Mouse (Mus musculus) olfactory bulb, adult 2 months (tissue): Measurements from ENCODE around the gene Ppan.

ENCODE experiments used
- CTCF ChIP-seq: fragments of 200-500 bp; IDR thresholded peaks from 2 replicates; pipeline ENCODE4 v1.5.1; 2012; ENCODE audit warnings: low read depth, mild to moderate bottlenecking, low read length, moderate library complexity; ENCODE audit not compliant: insufficient read depth
- POLR2A ChIP-seq: fragments of 200-500 bp; IDR thresholded peaks from 2 replicates; pipeline ENCODE4 v1.6.1; 2012; ENCODE audit warnings: mild to moderate bottlenecking, low read depth, low read length, moderate library complexity; ENCODE audit not compliant: insufficient read depth

DNA sequence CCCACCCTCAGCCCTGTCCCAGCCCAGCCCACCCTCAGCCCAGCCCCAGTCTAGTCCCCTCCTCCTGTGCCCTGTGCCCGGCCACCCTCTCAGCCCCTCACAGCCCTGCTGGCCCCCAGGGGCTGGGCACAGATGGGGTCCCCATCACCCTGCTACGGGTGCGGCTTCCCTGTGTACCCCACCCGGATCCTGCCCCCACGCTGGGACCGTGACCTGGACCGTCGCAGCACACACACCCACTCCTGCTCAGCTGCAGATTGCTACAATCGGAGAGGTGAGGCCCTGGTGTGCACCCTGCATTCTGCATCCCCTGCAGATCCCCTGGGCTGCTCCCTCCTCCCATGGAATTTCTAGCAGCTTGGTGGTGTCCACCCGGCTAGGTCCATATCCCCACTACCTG lies 15.0 kb upstream of the Ppan start:
- TF ChIP-seq CTCF = no peak
- TF ChIP-seq POLR2A = no peak
